Mouse (Mus musculus) heart, postnatal 4 days (tissue): ENCODE measurements around the gene Rnasek. TPM values are rescaled to one million over a fixed set of nuclear protein-coding genes. Genes with fewer than 3 reads are reported as not detected.
A peak's percentile ranks its signal among the peaks of the same experiment; 100 is the strongest.

Experiments used
- DNase-seq: peaks from one replicate; pipeline ENCODE4 v3.0.0; 2021
- total RNA-seq, 2 experiments: library from RNA; stranded (reverse); gene quantifications; 2 replicates each; pipeline ENCODE4 v1.2.3; 2021

Rnasek gene
- 10 to 100 TPM; 95.8 to 96.1 TPM for total RNA-seq

- peak; percentile 78 for DNase-seq
These were observed at the start of gene Rnasek, which contains the start of gene Gm21988 for GRCm38 (mm10) chr11:70239541-70240279. Gene Rnasek (minus strand): TSS chr11:70239842. Gene Gm21988 (minus strand): TSS chr11:70239830.

GRCm38 (mm10) chr11:70289236-70289635 is 49.6 kb upstream of the Rnasek start:
- peak; percentile 40 for DNase-seq

GRCm38 (mm10) chr11:70288102-70288501 is 48.5 kb upstream of the Rnasek start:
- no peak for DNase-seq

GRCm38 (mm10) chr11:70285686-70286085 is 46.0 kb upstream of the Rnasek start:
- DNase-seq = no peak

- no peak for DNase-seq
These were observed 45.1 kb upstream of the Rnasek start for GRCm38 (mm10) chr11:70284757-70285156.

GRCm38 (mm10) chr11:70283666-70284065 is 44.0 kb upstream of the Rnasek start:
- DNase-seq = no peak

GRCm38 (mm10) chr11:70280441-70280840 is 40.8 kb upstream of the Rnasek start:
- peak; percentile 46 for DNase-seq

GRCm38 (mm10) chr11:70278961-70279360 is 39.3 kb upstream of the Rnasek start:
- DNase-seq = no peak

- DNase-seq = no peak
These were observed 32.0 kb upstream of the Rnasek start for GRCm38 (mm10) chr11:70271641-70272040.

- peak; percentile 69 for DNase-seq
These were observed 26.8 kb upstream of the Rnasek start for GRCm38 (mm10) chr11:70266405-70266804.

- DNase-seq = no peak
These were observed 26.2 kb upstream of the Rnasek start for GRCm38 (mm10) chr11:70265819-70266218.

GRCm38 (mm10) chr11:70265252-70265651 is 25.6 kb upstream of the Rnasek start:
- no peak for DNase-seq

- no peak for DNase-seq
These were observed 19.4 kb upstream of the Rnasek start for GRCm38 (mm10) chr11:70259035-70259434.

GRCm38 (mm10) chr11:70254931-70255531 is 15.4 kb upstream of the Rnasek start, which contains the start of gene Alox12:
Gene Alox12 (minus strand): TSS chr11:70255353.
- DNase-seq = peak; percentile 64

- no peak for DNase-seq
These were observed 14.7 kb upstream of the Rnasek start for GRCm38 (mm10) chr11:70254337-70254736.

- no peak for DNase-seq
These were observed 12.2 kb upstream of the Rnasek start for GRCm38 (mm10) chr11:70251853-70252252.

- no peak for DNase-seq
These were observed 10.5 kb upstream of the Rnasek start for GRCm38 (mm10) chr11:70250150-70250549.

GRCm38 (mm10) chr11:70247136-70247845 is 7.6 kb upstream of the Rnasek start:
- peak; percentile 83 for DNase-seq

- no peak for DNase-seq
These were observed 2.9 kb upstream of the Rnasek start for GRCm38 (mm10) chr11:70242591-70242990.

- DNase-seq = no peak
These were observed 826 bp downstream of the Rnasek start for GRCm38 (mm10) chr11:70238591-70239440.

- peak; percentile 99 for DNase-seq
These were observed 2.0 kb downstream of the Rnasek start, which contains the start of gene 0610010K14Rik for GRCm38 (mm10) chr11:70237457-70238167. Gene 0610010K14Rik (minus strand): TSS chr11:70237914.
